Mouse (Mus musculus): ENCODE measurements at regions not wholly inside any gene's neighbourhood (a gene's known extent, or its start where the extent isn't known, plus 50 kb on each side); places are given as distances from the start of the nearest gene placed in this dataset.

- WGBS: 89% methylated on average over 10 of the region's 10 CpGs
- no peaks in the 10 kb centered on the region for H3K27me3 ChIP-seq (ENCODE audit: control insufficient read depth, insufficient read depth, low read length)
- no peaks in the 10 kb centered on the region for H3K4me1 ChIP-seq (ENCODE audit: control insufficient read depth, insufficient read depth, low read length)
- no peak for ATAC-seq (ENCODE audit: low read depth)
- no peaks in the 10 kb centered on the region for H3K9me3 ChIP-seq (ENCODE audit: control insufficient read depth, low read length)
- H3K36me3 ChIP-seq (ENCODE audit: control insufficient read depth, insufficient read depth, low read length): no peaks in the 10 kb centered on the region
- H3K4me2 ChIP-seq (ENCODE audit: low read depth, low read length): no peak overlapping the region
- H3K27ac ChIP-seq (ENCODE audit: low read depth, low read length): no peak overlapping the region
- no peak overlapping the region for H3K4me3 ChIP-seq (ENCODE audit: low read depth, low read length)
- no peak overlapping the region for H3K9ac ChIP-seq (replicated peaks; ENCODE audit: low read depth, low read length)
These were observed 213.1 kb upstream of the Klf14 start for GRCm38 (mm10) chr6:31171831-31172569.

GRCm38 (mm10) chr6:31175769-31176168 lies 216.9 kb upstream of the Klf14 start:
- no peak overlapping the region for H3K4me2 ChIP-seq (ENCODE audit: low read depth, low read length)

GRCm38 (mm10) chr6:31176368-31176767 lies 217.5 kb upstream of the Klf14 start:
- Histone ChIP-seq H3K9me3 (ENCODE audit: control insufficient read depth, low read length) (no peaks in the 10 kb centered on the region), H3K36me3 (ENCODE audit: control insufficient read depth, insufficient read depth, low read length) (no peaks in the 10 kb centered on the region), H3K4me1 (ENCODE audit: control insufficient read depth, insufficient read depth, low read length) (no peaks in the 10 kb centered on the region), H3K27me3 (ENCODE audit: control insufficient read depth, insufficient read depth, low read length) (no peaks in the 10 kb centered on the region), H3K4me2 (ENCODE audit: low read depth, low read length) (no peak overlapping the region), H3K9ac (replicated peaks; ENCODE audit: low read depth, low read length) (no peak overlapping the region), H3K27ac (ENCODE audit: low read depth, low read length) (no peak overlapping the region), H3K4me3 (ENCODE audit: low read depth, low read length) (no peak overlapping the region)
- ATAC-seq (ENCODE audit: low read depth): no peak
- 86% methylated on average over 8 of the region's 8 CpGs for WGBS

More at GRCm38 (mm10) chr6:31175769-31176168, 216.9 kb upstream of the Klf14 start:
- Histone ChIP-seq H3K4me3 (ENCODE audit: low read depth, low read length) (no peak overlapping the region), H3K4me1 (ENCODE audit: control insufficient read depth, insufficient read depth, low read length) (no peaks in the 10 kb centered on the region), H3K27ac (ENCODE audit: low read depth, low read length) (no peak overlapping the region), H3K9ac (replicated peaks; ENCODE audit: low read depth, low read length) (no peak overlapping the region), H3K27me3 (ENCODE audit: control insufficient read depth, insufficient read depth, low read length) (no peaks in the 10 kb centered on the region), H3K36me3 (ENCODE audit: control insufficient read depth, insufficient read depth, low read length) (no peaks in the 10 kb centered on the region), H3K9me3 (ENCODE audit: control insufficient read depth, low read length) (no peaks in the 10 kb centered on the region)
- ATAC-seq (ENCODE audit: low read depth): no peak
- 74% methylated on average over 6 of the region's 6 CpGs for WGBS

GRCm38 (mm10) chr6:31176831-31177230 lies 218.0 kb upstream of the Klf14 start:
- no peak for ATAC-seq (ENCODE audit: low read depth)
- no peaks in the 10 kb centered on the region for H3K4me1 ChIP-seq (ENCODE audit: control insufficient read depth, insufficient read depth, low read length)
- H3K4me3 ChIP-seq (ENCODE audit: low read depth, low read length): no peak overlapping the region
- H3K9me3 ChIP-seq (ENCODE audit: control insufficient read depth, low read length): no peaks in the 10 kb centered on the region
- no peak overlapping the region for H3K9ac ChIP-seq (replicated peaks; ENCODE audit: low read depth, low read length)
- no peak overlapping the region for H3K27ac ChIP-seq (ENCODE audit: low read depth, low read length)
- H3K4me2 ChIP-seq (ENCODE audit: low read depth, low read length): no peak overlapping the region
- no peaks in the 10 kb centered on the region for H3K36me3 ChIP-seq (ENCODE audit: control insufficient read depth, insufficient read depth, low read length)
- H3K27me3 ChIP-seq (ENCODE audit: control insufficient read depth, insufficient read depth, low read length): no peaks in the 10 kb centered on the region
- 83% methylated on average over 1 of the region's 1 CpGs for WGBS

GRCm38 (mm10) chr6:31178201-31178880 lies 219.5 kb upstream of the Klf14 start:
- H3K9ac ChIP-seq (replicated peaks; ENCODE audit: low read depth, low read length): no peak overlapping the region
- no peak overlapping the region for H3K4me3 ChIP-seq (ENCODE audit: low read depth, low read length)
- ATAC-seq (ENCODE audit: low read depth): no peak
- H3K4me2 ChIP-seq (ENCODE audit: low read depth, low read length): no peak overlapping the region
- no peaks in the 10 kb centered on the region for H3K9me3 ChIP-seq (ENCODE audit: control insufficient read depth, low read length)
- no peaks in the 10 kb centered on the region for H3K27me3 ChIP-seq (ENCODE audit: control insufficient read depth, insufficient read depth, low read length)
- H3K4me1 ChIP-seq (ENCODE audit: control insufficient read depth, insufficient read depth, low read length): no peaks in the 10 kb centered on the region
- H3K27ac ChIP-seq (ENCODE audit: low read depth, low read length): no peak overlapping the region
- WGBS: 88% methylated on average over 8 of the region's 8 CpGs
- H3K36me3 ChIP-seq (ENCODE audit: control insufficient read depth, insufficient read depth, low read length): no peaks in the 10 kb centered on the region

GRCm38 (mm10) chr6:31182284-31182683 lies 216.3 kb upstream of the Mkln1 start:
- WGBS: 83% methylated on average over 6 of the region's 6 CpGs
- Histone ChIP-seq H3K9me3 (ENCODE audit: control insufficient read depth, low read length) (no peaks in the 10 kb centered on the region), H3K4me3 (ENCODE audit: low read depth, low read length) (no peak overlapping the region), H3K4me2 (ENCODE audit: low read depth, low read length) (no peak overlapping the region), H3K27ac (ENCODE audit: low read depth, low read length) (no peak overlapping the region), H3K9ac (replicated peaks; ENCODE audit: low read depth, low read length) (no peak overlapping the region), H3K4me1 (ENCODE audit: control insufficient read depth, insufficient read depth, low read length) (no peaks in the 10 kb centered on the region), H3K36me3 (ENCODE audit: control insufficient read depth, insufficient read depth, low read length) (no peaks in the 10 kb centered on the region), H3K27me3 (ENCODE audit: control insufficient read depth, insufficient read depth, low read length) (no peaks in the 10 kb centered on the region)
- ATAC-seq (ENCODE audit: low read depth): no peak

GRCm38 (mm10) chr6:31183127-31183526 lies 215.4 kb upstream of the Mkln1 start:
- Histone ChIP-seq H3K9me3 (ENCODE audit: control insufficient read depth, low read length) (no peaks in the 10 kb centered on the region), H3K4me1 (ENCODE audit: control insufficient read depth, insufficient read depth, low read length) (no peaks in the 10 kb centered on the region), H3K36me3 (ENCODE audit: control insufficient read depth, insufficient read depth, low read length) (no peaks in the 10 kb centered on the region), H3K4me3 (ENCODE audit: low read depth, low read length) (no peak overlapping the region), H3K4me2 (ENCODE audit: low read depth, low read length) (no peak overlapping the region), H3K27ac (ENCODE audit: low read depth, low read length) (no peak overlapping the region), H3K27me3 (ENCODE audit: control insufficient read depth, insufficient read depth, low read length) (no peaks in the 10 kb centered on the region), H3K9ac (replicated peaks; ENCODE audit: low read depth, low read length) (no peak overlapping the region)
- no peak for ATAC-seq (ENCODE audit: low read depth)
- WGBS: 23% methylated on average over 5 of the region's 5 CpGs

- WGBS: 95% methylated on average over 7 of the region's 7 CpGs
These were observed 214.0 kb upstream of the Mkln1 start for GRCm38 (mm10) chr6:31184554-31184953.

GRCm38 (mm10) chr6:31185151-31185550 lies 213.4 kb upstream of the Mkln1 start:
- H3K4me2 ChIP-seq (ENCODE audit: low read depth, low read length): no peak overlapping the region
- WGBS: 81% methylated on average over 2 of the region's 2 CpGs
- no peak overlapping the region for H3K4me3 ChIP-seq (ENCODE audit: low read depth, low read length)
- no peaks in the 10 kb centered on the region for H3K36me3 ChIP-seq (ENCODE audit: control insufficient read depth, insufficient read depth, low read length)
- no peak overlapping the region for H3K9ac ChIP-seq (replicated peaks; ENCODE audit: low read depth, low read length)
- H3K27ac ChIP-seq (ENCODE audit: low read depth, low read length): no peak overlapping the region
- no peaks in the 10 kb centered on the region for H3K9me3 ChIP-seq (ENCODE audit: control insufficient read depth, low read length)
- ATAC-seq (ENCODE audit: low read depth): no peak
- H3K4me1 ChIP-seq (ENCODE audit: control insufficient read depth, insufficient read depth, low read length): no peaks in the 10 kb centered on the region
- H3K27me3 ChIP-seq (ENCODE audit: control insufficient read depth, insufficient read depth, low read length): no peaks in the 10 kb centered on the region

More at GRCm38 (mm10) chr6:31184554-31184953, 214.0 kb upstream of the Mkln1 start:
- Histone ChIP-seq H3K27ac (ENCODE audit: low read depth, low read length) (no peak overlapping the region), H3K4me1 (ENCODE audit: control insufficient read depth, insufficient read depth, low read length) (no peaks in the 10 kb centered on the region), H3K4me2 (ENCODE audit: low read depth, low read length) (no peak overlapping the region), H3K36me3 (ENCODE audit: control insufficient read depth, insufficient read depth, low read length) (no peaks in the 10 kb centered on the region), H3K4me3 (ENCODE audit: low read depth, low read length) (no peak overlapping the region), H3K9ac (replicated peaks; ENCODE audit: low read depth, low read length) (no peak overlapping the region), H3K27me3 (ENCODE audit: control insufficient read depth, insufficient read depth, low read length) (no peaks in the 10 kb centered on the region), H3K9me3 (ENCODE audit: control insufficient read depth, low read length) (no peaks in the 10 kb centered on the region)
- ATAC-seq (ENCODE audit: low read depth): no peak
